Mouse (Mus musculus) erythroblast, embryonic 14.5 days (primary cell): ENCODE results near the gene Thpo. TPM values are rescaled to one million over a fixed set of nuclear protein-coding genes. Genes with fewer than 3 reads are reported as not detected.

ENCODE experiments used
- H3K27me3 ChIP-seq: 2 replicates; pipeline ENCODE4 v1.6.1; 2012; ENCODE audit warnings: inconsistent platforms; ENCODE audit not compliant: control insufficient read depth
- H3K36me3 ChIP-seq: 2 replicates; pipeline ENCODE4 v1.6.1; 2012; ENCODE audit warnings: mild to moderate bottlenecking, inconsistent platforms; ENCODE audit not compliant: control insufficient read depth
- H3K4me1 ChIP-seq: 2 replicates; pipeline ENCODE4 v1.6.1; 2012; ENCODE audit warnings: inconsistent platforms; ENCODE audit not compliant: control insufficient read depth
- H3K4me3 ChIP-seq: replicated peaks from 2 replicates; pipeline ENCODE3; 2012; ENCODE audit warnings: moderate library complexity, mild to moderate bottlenecking, inconsistent platforms
- H3K9me3 ChIP-seq: 2 replicates; pipeline ENCODE4 v1.6.1; 2012; ENCODE audit warnings: low read length, inconsistent platforms, mixed read lengths; ENCODE audit not compliant: control insufficient read depth
- GATA1 ChIP-seq: IDR thresholded peaks from 2 replicates; pipeline ENCODE4 v1.6.1; 2012; ENCODE audit warnings: low read length, inconsistent platforms, mixed read lengths
- TAL1 ChIP-seq: IDR thresholded peaks from 3 replicates; pipeline ENCODE4 v1.6.1; 2012; ENCODE audit warnings: low read length, inconsistent platforms, mixed read lengths
- polyA plus RNA-seq: library from polyadenylated mRNA; stranded (reverse); fragments of >175 nt; gene quantifications from 2 replicates; pipeline ENCODE4 v1.2.3, GENCODE M21; 2012

Thpo gene
- polyA plus RNA-seq, 1 experiment = not detected

DNA sequence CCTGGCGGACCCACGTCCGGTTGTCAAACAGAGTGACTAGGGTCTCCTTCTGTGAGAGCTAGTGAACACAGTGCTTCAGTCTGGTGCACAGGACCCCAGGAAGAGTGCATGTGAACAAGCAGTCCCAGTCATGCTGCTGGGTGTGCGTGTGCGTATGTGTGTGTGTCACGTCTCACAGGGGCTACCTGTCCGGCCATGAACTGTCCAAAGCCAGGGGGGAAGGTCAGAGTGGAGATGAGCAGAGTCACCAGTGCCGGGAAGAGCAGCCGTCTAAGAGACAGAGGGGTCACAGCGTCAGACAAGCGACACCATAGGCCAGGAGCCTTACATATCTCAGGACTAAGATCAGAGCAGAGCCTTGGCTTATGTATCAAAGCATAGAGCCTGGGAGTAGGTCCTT is 23.9 kb downstream of the Thpo start:
- Histone ChIP-seq H3K27me3 (no peaks in the 10 kb centered on the region), H3K4me1 (peaks cover 100% of the 10 kb centered on the region), H3K4me3 (no peak overlapping the region), H3K36me3 (peaks cover 88% of the 10 kb centered on the region), H3K9me3 (no peaks in the 10 kb centered on the region)
- TF ChIP-seq TAL1 (no peak), GATA1 (no peak)

DNA sequence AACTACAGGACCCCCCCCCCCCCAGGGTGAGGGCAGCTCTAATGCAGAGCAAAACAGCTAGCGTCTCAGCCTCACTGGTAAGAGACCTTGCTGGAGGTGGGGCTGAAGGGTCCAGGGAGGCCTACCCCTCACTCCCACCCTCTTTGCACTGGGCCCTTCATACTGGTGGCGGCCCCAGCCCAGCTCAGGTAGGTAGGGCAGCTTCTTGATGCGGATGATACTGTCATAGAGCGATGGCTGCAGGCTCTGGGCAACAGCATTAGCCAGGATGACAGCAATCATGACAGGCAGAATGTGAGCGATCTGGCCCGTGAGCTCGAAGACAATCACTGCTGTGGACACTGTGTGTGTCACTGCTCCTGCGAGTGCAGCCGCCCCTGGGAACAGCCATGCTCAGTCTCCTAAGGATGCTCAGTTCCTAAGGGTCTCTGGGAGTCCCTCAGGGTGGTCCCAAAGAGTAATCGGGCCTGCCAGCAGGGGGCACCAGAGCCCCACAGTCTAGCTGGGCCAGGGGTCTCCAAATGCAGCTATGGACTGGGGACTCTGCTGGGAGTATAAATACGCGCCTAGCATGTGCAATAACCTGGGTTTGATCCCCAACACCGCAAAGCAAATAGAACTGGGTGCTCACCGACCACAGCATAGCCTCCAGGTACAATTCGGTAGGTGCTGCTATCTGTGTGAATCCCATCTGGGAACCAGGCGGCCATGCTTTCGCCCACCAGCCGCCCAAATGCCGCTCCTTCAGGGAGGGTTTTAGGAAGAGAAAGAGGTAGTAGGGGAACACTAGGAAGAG is 25.2 kb downstream of the Thpo start:
- H3K4me1 ChIP-seq = peaks cover 100% of the 10 kb centered on the region

DNA sequence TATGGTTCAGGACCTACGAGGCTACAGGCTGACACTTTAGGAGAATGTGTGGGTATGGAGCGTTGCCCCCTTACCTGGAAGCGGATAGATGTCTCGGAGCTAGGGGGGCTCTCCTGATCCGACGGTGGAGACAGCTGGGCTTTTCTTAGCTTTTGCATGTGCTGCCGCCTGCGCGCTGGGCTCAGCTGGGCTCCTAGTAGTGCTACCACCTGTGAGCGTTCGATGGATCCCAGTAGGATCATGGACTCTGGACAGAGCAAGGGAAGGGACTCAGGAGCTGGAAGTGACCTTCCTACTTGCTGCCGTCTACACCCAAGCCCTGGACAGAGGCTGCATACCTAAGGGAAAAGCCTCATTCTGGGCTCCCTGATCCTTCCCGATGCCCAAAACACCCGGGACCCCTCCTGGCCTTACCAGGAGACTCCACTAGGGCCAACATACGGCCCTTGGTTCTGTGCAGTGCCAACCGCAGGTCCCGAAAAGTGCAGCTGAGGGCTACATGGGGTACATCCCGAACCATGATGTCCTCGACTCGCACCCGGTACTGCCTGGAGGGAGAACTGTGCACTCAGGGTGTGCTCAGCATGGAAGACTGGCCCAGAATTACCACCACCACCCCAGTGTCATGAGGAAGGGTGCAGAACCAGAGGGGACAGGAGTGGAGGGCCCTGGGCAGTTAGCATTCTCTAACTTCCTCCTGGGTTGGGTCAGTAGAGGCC is 25.9 kb downstream of the Thpo start:
- Histone ChIP-seq H3K36me3 (peaks cover 97% of the 10 kb centered on the region), H3K4me3 (no peak overlapping the region), H3K4me1 (peaks cover 100% of the 10 kb centered on the region), H3K9me3 (no peaks in the 10 kb centered on the region), H3K27me3 (no peaks in the 10 kb centered on the region)
- TF ChIP-seq GATA1 (no peak), TAL1 (no peak)

More for the DNA sequence above, 25.2 kb downstream of the Thpo start:
- no peak overlapping the region for H3K4me3 ChIP-seq
- no peaks in the 10 kb centered on the region for H3K9me3 ChIP-seq
- H3K27me3 ChIP-seq = no peaks in the 10 kb centered on the region
- H3K36me3 ChIP-seq = peaks cover 99% of the 10 kb centered on the region
- TF ChIP-seq GATA1 = no peak
- TF ChIP-seq TAL1 = no peak

GRCm38 (mm10) chr16:20706407-20707055 is 27.8 kb downstream of the Thpo start:
- Histone ChIP-seq H3K36me3 (peaks cover 83% of the 10 kb centered on the region), H3K27me3 (no peaks in the 10 kb centered on the region), H3K4me3 (no peak overlapping the region), H3K4me1 (peaks cover 100% of the 10 kb centered on the region), H3K9me3 (no peaks in the 10 kb centered on the region)
- TF ChIP-seq TAL1 (no peak), GATA1 (peak; percentile 59; the same call in 1 of the 2 replicates)

DNA sequence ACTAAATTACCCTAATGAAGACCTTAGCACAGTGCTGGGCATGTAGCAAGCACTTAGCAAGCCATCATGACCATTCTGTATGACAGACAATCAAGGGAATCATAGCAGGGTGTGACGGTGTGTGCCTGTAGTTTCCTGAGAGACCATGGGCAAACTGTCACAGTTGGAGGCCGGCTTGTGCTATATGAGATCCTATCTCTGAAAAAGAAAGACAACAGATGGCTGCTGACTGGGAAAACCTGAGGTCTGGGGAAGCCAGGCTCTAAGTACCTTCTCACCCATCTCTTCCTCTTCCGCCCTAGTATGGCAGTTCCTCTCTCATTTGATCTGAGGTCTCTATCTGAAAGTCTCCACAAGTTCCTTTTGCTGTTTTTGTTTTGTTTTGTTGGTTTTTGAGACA is 28.5 kb downstream of the Thpo start:
- Histone ChIP-seq H3K4me1 (peaks cover 97% of the 10 kb centered on the region), H3K4me3 (no peak overlapping the region), H3K27me3 (no peaks in the 10 kb centered on the region), H3K9me3 (no peaks in the 10 kb centered on the region), H3K36me3 (peaks cover 76% of the 10 kb centered on the region)
- no peak for TF ChIP-seq TAL1
- no peak for TF ChIP-seq GATA1

DNA sequence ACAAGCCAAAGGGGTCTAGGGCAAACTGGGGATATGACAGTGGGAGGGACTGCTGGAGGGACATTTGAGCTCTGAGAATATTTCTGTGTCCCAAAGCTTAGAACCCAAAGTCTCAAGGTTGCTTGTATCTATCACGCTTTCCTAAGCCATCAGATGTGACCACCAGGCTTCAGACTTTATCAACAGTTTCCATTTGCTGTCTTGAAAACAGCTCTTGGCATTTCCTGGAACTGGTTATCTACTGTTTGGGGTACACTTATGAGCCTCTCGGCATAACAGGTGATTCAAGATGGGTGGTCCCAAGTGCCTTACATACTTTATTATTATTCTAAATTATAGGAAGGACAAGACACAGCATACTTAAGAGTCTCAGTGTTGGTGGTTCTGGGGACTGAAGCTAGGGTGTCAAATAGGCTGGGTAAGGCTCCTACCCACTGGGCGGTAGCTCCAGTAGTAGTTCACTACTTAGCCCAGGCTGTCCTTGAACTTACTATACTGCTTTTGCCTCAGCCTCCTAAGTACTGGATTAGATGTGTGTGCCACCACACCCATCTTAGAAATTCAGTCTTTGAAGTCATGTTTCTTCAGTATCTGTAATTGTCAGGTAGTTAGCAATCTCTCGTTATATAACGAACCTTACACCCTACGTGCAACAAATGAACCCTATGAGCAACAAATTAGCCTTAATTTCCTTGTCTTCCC is 30.5 kb downstream of the Thpo start:
- Histone ChIP-seq H3K4me3 (peak overlapping the region; percentile 50), H3K36me3 (peaks cover 57% of the 10 kb centered on the region), H3K27me3 (peaks cover 4% of the 10 kb centered on the region), H3K9me3 (no peaks in the 10 kb centered on the region), H3K4me1 (peaks cover 79% of the 10 kb centered on the region)
- TF ChIP-seq GATA1 = peak; percentile 59
- peak; percentile 29; the same call in 1 of the 3 replicates for TF ChIP-seq TAL1

DNA sequence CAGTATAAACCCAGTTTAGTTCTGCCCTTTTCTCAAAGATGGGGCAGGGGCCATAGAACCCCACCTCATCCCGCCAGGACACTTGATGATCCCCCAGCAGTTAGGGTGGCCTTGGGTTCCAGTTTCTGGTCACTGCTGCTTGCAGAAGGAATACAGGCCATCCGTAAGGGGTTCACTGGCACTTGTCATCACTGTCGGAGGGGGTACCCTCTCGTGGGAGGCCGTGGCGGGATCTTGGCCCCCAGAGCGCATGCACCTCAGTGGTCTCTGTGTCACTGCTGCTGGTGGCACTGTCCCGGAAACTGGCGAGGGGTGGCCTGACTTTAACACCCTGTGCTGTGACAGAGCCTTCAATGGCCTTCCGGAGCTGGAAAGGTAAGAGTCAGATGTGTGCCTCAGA is 31.2 kb downstream of the Thpo start:
- Histone ChIP-seq H3K27me3 (peaks cover 12% of the 10 kb centered on the region), H3K4me3 (peak overlapping the region; percentile 50), H3K4me1 (peaks cover 71% of the 10 kb centered on the region), H3K36me3 (peaks cover 49% of the 10 kb centered on the region), H3K9me3 (no peaks in the 10 kb centered on the region)
- TF ChIP-seq GATA1 (no peak), TAL1 (no peak)

GRCm38 (mm10) chr16:20702522-20702893 is 31.8 kb downstream of the Thpo start:
- peak overlapping the region; percentile 50 for H3K4me3 ChIP-seq
- TF ChIP-seq GATA1 = no peak
- TF ChIP-seq TAL1 = 0 out of 3 replicates have a peak, but pooled peaks have one; percentile 12
- peaks cover 43% of the 10 kb centered on the region for H3K36me3 ChIP-seq
- H3K9me3 ChIP-seq = no peaks in the 10 kb centered on the region
- H3K4me1 ChIP-seq = peaks cover 66% of the 10 kb centered on the region
- peaks cover 18% of the 10 kb centered on the region for H3K27me3 ChIP-seq
